Mouse (Mus musculus) liver, embryonic 11.5 days (tissue): ENCODE measurements at regions not wholly inside any gene's neighbourhood (a gene's known extent, or its start where the extent isn't known, plus 50 kb on each side); places are given as distances from the start of the nearest gene placed in this dataset.

Experiments used
- ATAC-seq: fragments of 200-750 bp; cut with Nextera tagmentation; replicated peaks from 2 replicates; pipeline ENCODE4 v1.8.0; 2017; ENCODE audit warnings: moderate number of reproducible peaks, mild to moderate bottlenecking, moderate TSS enrichment, moderate library complexity; ENCODE audit not compliant: low FRiP score
- DNase-seq: peaks from one replicate; pipeline ENCODE4 v3.0.0-alpha.2; 2017; ENCODE audit warnings: low spot score
- H3K27ac ChIP-seq: fragments of 300-500 bp; sonication (generic); 2 replicates; pipeline ENCODE4 v1.5.1; 2014; ENCODE audit warnings: mild to moderate bottlenecking, low read depth, low read length, control low read depth
- H3K27me3 ChIP-seq: fragments of 300-500 bp; sonication (generic); replicated peaks from 2 replicates; pipeline ENCODE4 v1.6.1; 2014; ENCODE audit warnings: low read length, mixed read lengths; ENCODE audit not compliant: control insufficient read depth, insufficient read depth
- H3K36me3 ChIP-seq: fragments of 300-500 bp; sonication (generic); 2 replicates; pipeline ENCODE4 v1.6.1; 2014; ENCODE audit warnings: mild to moderate bottlenecking, low read length, moderate library complexity, mixed read lengths; ENCODE audit not compliant: control insufficient read depth, insufficient read depth
- H3K4me1 ChIP-seq: fragments of 300-500 bp; sonication (generic); replicated peaks from 2 replicates; pipeline ENCODE4 v1.6.1; 2014; ENCODE audit warnings: low read length, mixed read lengths; ENCODE audit not compliant: control insufficient read depth, insufficient read depth
- H3K4me2 ChIP-seq: fragments of 300-500 bp; sonication (generic); 2 replicates; pipeline ENCODE4 v1.6.1; 2014; ENCODE audit warnings: mild to moderate bottlenecking, control low read depth, moderate library complexity
- H3K4me3 ChIP-seq: fragments of 300-500 bp; sonication (generic); 2 replicates; pipeline ENCODE4 v1.5.1; 2014; ENCODE audit warnings: low read depth, low read length, control low read depth
- H3K9ac ChIP-seq: fragments of 300-500 bp; sonication (generic); 2 replicates; pipeline ENCODE4 v1.6.1; 2014; ENCODE audit warnings: low read depth, low read length, control low read depth
- H3K9me3 ChIP-seq: fragments of 300-500 bp; sonication (generic); 2 replicates; pipeline ENCODE4 v1.6.1; 2016; ENCODE audit warnings: low read length, inconsistent platforms, mixed read lengths; ENCODE audit not compliant: control insufficient read depth
- WGBS: fragments of 180-500 bp; shearing (Covaris S2); extraction: QIAGEN DNeasy Blood & Tissue Kit; methylation state at CpG from one replicate; pipeline ENCODE4 v1.1.7; 2014; 5-methylcytosine and 5-hydroxymethylcytosine counted together

DNA sequence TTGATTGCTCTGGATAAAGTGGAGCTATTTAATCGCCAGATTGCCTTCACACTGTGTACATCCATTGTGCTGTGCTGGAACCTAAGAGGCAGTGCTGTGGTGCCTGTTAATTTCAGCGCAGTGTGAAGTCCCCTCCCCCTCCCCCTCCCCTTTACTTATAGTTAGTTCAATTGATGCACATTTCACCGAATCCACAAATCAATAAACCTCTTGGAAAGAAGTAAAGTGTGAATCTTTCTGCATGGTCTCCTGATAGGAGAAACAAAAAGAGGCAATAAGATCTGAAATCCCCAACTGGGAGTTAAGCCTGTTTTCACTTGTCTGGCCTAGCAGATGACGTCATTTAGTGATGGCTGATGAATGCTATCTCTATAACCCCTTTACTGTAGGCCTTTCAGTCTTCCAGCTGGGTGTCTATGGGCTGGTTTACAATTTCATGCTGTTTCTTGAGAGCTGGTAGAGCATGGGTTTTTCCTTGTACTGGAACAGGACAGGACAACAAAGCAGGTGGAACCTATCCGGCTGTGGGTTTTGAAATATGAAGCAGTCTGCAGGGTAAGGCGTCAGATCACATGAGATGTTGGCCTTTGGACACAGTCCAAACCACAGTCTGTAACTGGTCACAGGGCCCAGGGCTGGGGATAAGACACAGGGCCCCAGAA is 398.0 kb upstream of the Sel1l start:
- H3K4me3 ChIP-seq = no peak overlapping the region
- no peak overlapping the region for H3K9ac ChIP-seq
- H3K9me3 ChIP-seq = no peaks in the 10 kb centered on the region
- ATAC-seq = peak; percentile 36; the same call in 1 of the 2 replicates
- WGBS = 66% methylated on average over 6 of the region's 6 CpGs
- no peak overlapping the region for H3K27ac ChIP-seq
- no peak overlapping the region for H3K4me2 ChIP-seq
- no peaks in the 10 kb centered on the region for H3K36me3 ChIP-seq
- no peaks in the 10 kb centered on the region for H3K4me1 ChIP-seq
- no peaks in the 10 kb centered on the region for H3K27me3 ChIP-seq
- DNase-seq = no peak

DNA sequence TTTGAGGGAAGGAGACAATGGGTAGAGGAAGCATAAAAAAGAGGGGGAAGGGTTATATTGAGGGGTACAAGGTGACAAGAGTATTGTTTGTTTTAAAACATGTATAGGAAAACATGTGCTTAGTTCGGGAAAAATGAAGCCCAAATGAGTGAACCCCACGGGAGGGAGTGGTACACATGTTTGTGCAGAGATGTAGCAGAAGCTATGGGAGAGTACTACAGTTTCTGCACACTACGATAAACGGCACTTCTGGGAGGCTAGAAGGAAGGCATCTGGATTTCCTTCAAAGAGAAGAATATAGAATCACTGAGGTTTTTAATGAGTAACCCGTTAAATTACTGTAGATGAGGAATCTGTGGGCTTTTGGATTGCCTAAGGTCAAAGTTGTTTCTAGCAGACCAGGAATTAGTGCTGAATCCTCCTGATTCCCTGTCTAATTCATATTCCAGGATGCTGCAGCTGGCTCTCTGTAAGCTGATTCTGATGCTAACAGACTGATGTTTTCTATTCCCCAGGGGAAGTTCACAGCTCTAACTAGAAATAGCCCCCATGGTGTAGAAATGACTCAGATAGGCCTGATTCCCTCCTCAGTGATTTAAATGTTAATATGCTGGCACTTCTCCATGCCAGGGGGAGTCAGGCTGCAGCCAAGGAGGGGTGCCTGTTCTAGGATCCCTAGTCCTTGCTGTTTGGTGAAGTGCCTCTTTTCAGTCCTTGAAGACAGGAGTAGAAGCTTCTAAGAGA is 391.2 kb upstream of the Sel1l start:
- Histone ChIP-seq H3K27ac (no peak overlapping the region), H3K9me3 (no peaks in the 10 kb centered on the region), H3K4me3 (no peak overlapping the region), H3K27me3 (no peaks in the 10 kb centered on the region), H3K9ac (no peak overlapping the region), H3K4me1 (no peaks in the 10 kb centered on the region), H3K4me2 (no peak overlapping the region), H3K36me3 (no peaks in the 10 kb centered on the region)
- ATAC-seq (no peak), DNase-seq (no peak)
- 71% methylated on average over 5 of the region's 5 CpGs for WGBS

DNA sequence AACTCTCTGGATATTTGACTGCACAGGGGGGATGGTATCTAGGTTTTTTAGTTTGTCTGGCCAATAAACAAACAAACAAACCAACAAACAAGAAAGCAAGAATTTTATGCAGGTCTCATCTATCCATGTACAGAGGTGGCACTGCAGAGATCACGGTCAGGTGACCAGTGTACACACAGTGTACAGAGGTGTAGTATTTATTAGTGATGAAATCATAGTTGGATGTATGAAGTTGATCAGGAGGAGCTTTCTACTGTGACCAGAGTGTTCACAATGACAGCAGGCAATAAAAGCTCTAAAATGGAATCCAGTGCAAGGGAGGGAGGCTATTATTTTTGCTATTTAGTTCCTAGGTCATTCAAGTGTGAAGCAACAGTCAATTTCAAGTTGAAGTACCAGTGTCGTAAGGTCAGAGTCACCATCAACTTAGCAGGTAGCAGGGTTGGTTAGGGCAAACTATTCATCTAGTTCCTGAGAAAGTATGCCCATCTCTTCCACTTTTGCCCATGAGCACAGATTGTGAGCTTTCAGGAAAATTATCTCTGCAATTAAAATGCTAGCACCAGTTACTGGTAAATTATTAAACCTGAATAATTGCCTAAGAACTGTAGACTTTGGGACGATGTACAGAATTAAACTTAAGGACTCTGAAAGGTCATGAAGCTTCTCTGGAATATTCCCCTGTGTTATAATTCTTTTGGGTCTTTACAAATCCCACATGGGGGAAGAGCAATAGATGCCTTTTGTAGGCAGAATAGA is 384.9 kb upstream of the Sel1l start:
- Histone ChIP-seq H3K9ac (no peak overlapping the region), H3K36me3 (no peaks in the 10 kb centered on the region), H3K9me3 (no peaks in the 10 kb centered on the region), H3K4me1 (no peaks in the 10 kb centered on the region), H3K27ac (no peak overlapping the region), H3K27me3 (no peaks in the 10 kb centered on the region), H3K4me2 (no peak overlapping the region), H3K4me3 (no peak overlapping the region)
- WGBS = 73% methylated on average over 3 of the region's 3 CpGs
- DNase-seq (no peak), ATAC-seq (no peak)

DNA sequence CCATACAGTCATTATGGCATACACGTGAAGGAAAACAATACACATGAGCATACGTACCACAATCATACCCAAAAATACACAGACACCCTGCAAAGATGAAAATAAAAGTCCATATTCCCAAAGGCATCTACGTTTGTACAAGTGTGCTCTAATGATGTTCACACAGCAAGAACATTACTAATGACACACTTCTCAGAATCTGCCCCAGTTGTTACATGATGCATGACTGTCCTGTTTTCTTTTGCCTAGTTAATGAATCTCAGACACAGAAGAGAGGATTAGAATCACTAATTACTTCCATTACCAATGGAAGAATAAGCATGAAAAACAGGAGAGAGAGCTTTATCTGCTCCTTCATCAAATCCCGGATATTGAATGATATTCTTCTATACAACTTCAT is 379.6 kb upstream of the Sel1l start:
- H3K9ac ChIP-seq = no peak overlapping the region
- no peak overlapping the region for H3K4me3 ChIP-seq
- ATAC-seq = no peak
- no peaks in the 10 kb centered on the region for H3K36me3 ChIP-seq
- no peak overlapping the region for H3K4me2 ChIP-seq
- H3K4me1 ChIP-seq = no peaks in the 10 kb centered on the region
- no peak overlapping the region for H3K27ac ChIP-seq
- 80% methylated on average over 4 of the region's 4 CpGs for whole genome bisulfite sequencing
- no peaks in the 10 kb centered on the region for H3K9me3 ChIP-seq
- no peak for DNase-seq
- no peaks in the 10 kb centered on the region for H3K27me3 ChIP-seq

DNA sequence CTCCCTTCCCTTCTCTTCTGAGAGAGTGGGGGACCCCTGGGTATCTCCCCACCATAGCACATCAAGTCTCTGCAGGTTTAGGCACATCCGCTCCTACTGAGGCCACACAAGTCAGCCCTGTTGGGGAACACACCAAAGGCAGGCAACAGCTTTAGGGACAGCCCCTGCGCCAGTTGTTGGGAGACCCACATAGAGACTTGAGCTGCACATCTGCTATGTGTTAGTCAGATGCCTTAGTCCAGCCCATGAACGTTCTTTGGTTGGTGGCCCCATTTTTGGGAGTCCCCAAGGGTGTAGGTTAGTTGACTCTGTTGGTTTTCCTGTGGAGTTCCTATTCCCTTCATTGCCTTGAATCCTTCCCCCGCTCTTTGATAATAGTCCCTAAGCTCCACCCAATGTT is 354.4 kb upstream of the Sel1l start:
- ATAC-seq (no peak), DNase-seq (no peak)
- Histone ChIP-seq H3K4me2 (no peak overlapping the region), H3K4me3 (no peak overlapping the region), H3K27ac (no peak overlapping the region), H3K4me1 (no peaks in the 10 kb centered on the region), H3K36me3 (no peaks in the 10 kb centered on the region), H3K9ac (no peak overlapping the region), H3K9me3 (no peaks in the 10 kb centered on the region), H3K27me3 (no peaks in the 10 kb centered on the region)
- 77% methylated on average over 4 of the region's 4 CpGs for WGBS

DNA sequence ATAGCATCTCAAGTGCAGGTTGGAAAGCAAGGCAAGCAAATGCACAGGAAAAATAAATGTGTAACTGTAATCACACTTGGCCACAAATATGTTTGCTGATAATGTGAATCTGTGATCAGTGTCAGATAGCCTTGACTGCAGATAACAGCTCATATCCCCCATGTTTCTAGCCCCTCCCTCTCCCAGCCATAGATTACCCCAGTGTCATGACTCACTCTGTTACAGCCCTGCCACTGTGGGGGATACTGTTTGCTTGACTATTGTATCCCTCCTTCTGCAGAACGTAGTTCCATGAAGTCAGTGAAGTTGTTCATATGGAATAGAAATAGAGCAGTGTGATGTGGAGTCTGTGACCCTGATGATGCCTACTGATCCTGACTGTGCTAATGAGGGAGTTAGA is 351.6 kb upstream of the Sel1l start:
- H3K27ac ChIP-seq = no peak overlapping the region
- H3K4me1 ChIP-seq = no peaks in the 10 kb centered on the region
- no peaks in the 10 kb centered on the region for H3K27me3 ChIP-seq
- H3K9ac ChIP-seq = no peak overlapping the region
- DNase-seq = no peak
- no peak overlapping the region for H3K4me2 ChIP-seq
- WGBS = 70% methylated on average over 1 of the region's 1 CpGs
- ATAC-seq = no peak
- H3K4me3 ChIP-seq = no peak overlapping the region
- H3K36me3 ChIP-seq = no peaks in the 10 kb centered on the region
- no peaks in the 10 kb centered on the region for H3K9me3 ChIP-seq

DNA sequence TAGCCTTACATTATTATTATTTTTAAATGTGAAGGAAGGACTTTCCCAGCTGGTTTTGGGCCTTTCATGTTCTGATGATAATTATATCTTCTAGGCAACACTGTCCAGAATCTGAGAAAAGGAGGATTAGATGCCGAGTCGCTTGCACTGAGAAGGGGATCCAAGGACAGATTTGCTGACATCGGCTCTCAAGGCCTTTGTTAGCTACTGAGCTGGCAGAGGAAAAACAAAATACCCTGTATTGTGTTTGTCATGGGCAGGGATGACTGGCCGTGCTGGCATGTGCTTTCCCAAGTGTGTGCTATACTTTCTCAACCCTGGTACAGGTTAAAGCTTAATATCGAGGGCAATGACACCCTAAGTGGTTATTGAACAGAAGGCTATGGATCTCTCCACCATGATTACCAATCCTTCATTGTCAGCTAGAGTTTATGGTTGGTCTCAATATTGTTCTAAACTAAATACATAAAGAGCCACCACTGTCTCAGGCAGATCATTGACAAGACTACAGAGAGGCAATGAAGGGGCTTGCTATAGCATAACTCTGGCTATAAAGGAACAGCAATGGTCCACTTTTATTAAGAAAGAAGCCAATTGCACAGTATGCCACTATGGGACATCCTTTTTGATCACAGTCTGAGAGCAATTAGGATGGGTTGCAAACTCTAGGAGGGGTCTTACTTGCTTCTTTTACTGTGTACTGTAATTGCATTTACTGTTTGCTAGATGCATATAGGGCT is 350.0 kb upstream of the Sel1l start:
- no peak for ATAC-seq
- H3K4me3 ChIP-seq = no peak overlapping the region
- WGBS = 85% methylated on average over 5 of the region's 5 CpGs
- H3K27me3 ChIP-seq = no peaks in the 10 kb centered on the region
- H3K27ac ChIP-seq = no peak overlapping the region
- H3K9me3 ChIP-seq = no peaks in the 10 kb centered on the region
- no peaks in the 10 kb centered on the region for H3K4me1 ChIP-seq
- no peak overlapping the region for H3K4me2 ChIP-seq
- H3K9ac ChIP-seq = no peak overlapping the region
- DNase-seq = no peak
- H3K36me3 ChIP-seq = no peaks in the 10 kb centered on the region

DNA sequence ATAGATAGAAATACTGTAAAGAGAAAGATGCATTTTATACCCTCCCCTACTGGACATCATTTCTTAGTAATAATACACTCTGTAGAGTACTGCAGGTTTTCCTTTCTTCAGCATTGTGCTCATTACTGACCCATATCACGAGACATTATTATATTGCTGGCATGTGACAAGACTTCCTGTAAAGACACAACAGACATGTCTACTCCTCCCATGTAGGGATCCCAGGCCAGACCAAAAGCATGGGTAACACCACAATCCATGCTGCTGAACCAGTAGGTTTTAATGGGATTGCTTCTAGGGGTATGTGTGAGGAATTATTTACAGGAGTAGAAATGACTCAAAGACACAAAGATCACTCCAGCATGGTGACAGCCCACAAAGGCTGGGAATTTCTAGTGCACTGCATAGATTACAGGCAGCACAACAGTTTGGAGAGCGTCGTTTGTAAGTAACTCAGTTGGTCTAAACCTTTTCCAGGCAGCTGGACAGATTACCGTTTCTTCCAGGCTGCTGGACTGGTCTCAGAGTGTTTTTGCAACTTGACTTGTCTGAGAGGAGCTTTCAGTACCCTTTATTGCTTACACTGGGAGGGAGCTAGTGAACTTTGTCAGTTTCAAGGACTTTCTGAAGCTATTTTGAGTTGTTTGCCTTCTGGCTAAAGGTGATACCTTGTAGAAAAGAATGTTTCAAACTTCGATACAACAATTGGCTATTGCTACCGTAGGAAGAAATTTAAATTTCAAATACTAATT is 345.2 kb upstream of the Sel1l start:
- Histone ChIP-seq H3K9ac (no peak overlapping the region), H3K9me3 (no peaks in the 10 kb centered on the region), H3K27me3 (no peaks in the 10 kb centered on the region), H3K36me3 (no peaks in the 10 kb centered on the region), H3K4me1 (no peaks in the 10 kb centered on the region), H3K4me3 (no peak overlapping the region), H3K27ac (no peak overlapping the region), H3K4me2 (no peak overlapping the region)
- 83% methylated on average over 6 of the region's 6 CpGs for WGBS
- no peak for ATAC-seq
- no peak for DNase-seq
